ENCODE assay signal across 26 mouse cellular contexts in the genomic region with DNA sequence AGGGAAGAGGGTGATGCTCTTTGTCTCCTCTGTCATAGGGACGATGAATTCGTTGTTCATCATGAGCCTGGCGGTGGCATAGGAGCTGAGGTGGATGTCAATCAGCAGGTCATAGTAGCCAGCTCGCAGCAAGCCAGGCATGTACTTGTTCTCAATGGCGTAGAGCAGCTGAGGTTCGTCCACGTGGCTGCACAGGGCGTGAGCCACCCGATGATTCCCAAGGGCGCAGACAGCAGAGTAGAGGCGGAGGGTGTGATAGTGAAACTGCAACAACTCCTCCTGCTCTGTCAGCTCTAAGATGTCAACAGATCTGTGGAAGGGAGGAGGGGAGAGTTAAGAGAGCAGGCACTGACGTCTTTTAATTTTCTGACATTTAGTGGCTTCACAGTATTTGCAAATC.
DNase-seq lines count a peak whose midpoint lies in the region; ATAC-seq lines count a peak whose summit lies in the region.
"Had no signal": no experiment of that assay in that cellular context is flagged by ENCODE, and none has a peak within 500 bp of the region (broad histone marks: within the 10 kb centered on the region; RNA-seq: fewer than 3 reads in every experiment).

No protein-coding gene starts in this region.

- H3K4me1 ChIP-seq in heart, embryonic 15.5 days (replicated peaks): no peaks in the 10 kb centered on the region
- H3K4me1 ChIP-seq: embryonic facial prominence, embryonic 13.5 days; forebrain, embryonic 12.5 days; hindbrain, embryonic 10.5 days; intestine, embryonic 15.5 days; limb, embryonic 15.5 days; midbrain, embryonic 12.5 days had no signal

- H3K9ac ChIP-seq in heart, embryonic 15.5 days: no peak overlapping the region
- H3K9ac ChIP-seq: embryonic facial prominence, embryonic 13.5 days; forebrain, embryonic 12.5 days; intestine, embryonic 15.5 days; limb, embryonic 15.5 days; midbrain, embryonic 12.5 days had no signal

- intact Hi-C loops in heart, postnatal 25 days (cut with DNase I): no loop called here

- H3K36me3 ChIP-seq in heart, embryonic 15.5 days: peaks cover 49% of the 10 kb centered on the region
- H3K36me3 ChIP-seq: embryonic facial prominence, embryonic 13.5 days; forebrain, embryonic 12.5 days; hindbrain, embryonic 10.5 days; intestine, embryonic 15.5 days; limb, embryonic 15.5 days; midbrain, embryonic 12.5 days had no signal

- H3K4me2 ChIP-seq in heart, embryonic 15.5 days: no peak overlapping the region
- H3K4me2 ChIP-seq: embryonic facial prominence, embryonic 13.5 days; forebrain, embryonic 12.5 days; intestine, embryonic 15.5 days; limb, embryonic 15.5 days; midbrain, embryonic 12.5 days had no signal

- H3K27ac ChIP-seq in heart, embryonic 15.5 days: no peak overlapping the region
- H3K27ac ChIP-seq: embryonic facial prominence, embryonic 13.5 days; forebrain, embryonic 12.5 days; hindbrain, embryonic 10.5 days; intestine, embryonic 15.5 days; limb, embryonic 15.5 days; midbrain, embryonic 12.5 days; stomach, postnatal 0 days had no signal

- 55% methylated on average over 12 of the region's 12 CpGs for WGBS in heart, embryonic 15.5 days

- peak; percentile 25 to 38 for DNase-seq in heart, adult 9 months (ENCODE audit: low spot score in 2 of 2)
- no peak for DNase-seq in heart, postnatal 25 days (ENCODE audit: low spot score)
- peak; percentile 36 for DNase-seq in right cerebral cortex, adult 18-20 months
- no peak for DNase-seq in right cerebral cortex, postnatal 14 days
- DNase-seq in heart, postnatal 4 days: peak; percentile 29
- no peak for DNase-seq in T-cell, adult 2 months (ENCODE audit: low spot score)
- no peak for DNase-seq in adrenal gland, adult 8-10 months
- DNase-seq: cerebellum, adult 18-20 months; cerebellum, postnatal 14 days; embryo, embryonic 11 days; gastrocnemius, postnatal 10 days; kidney, adult 9 months; kidney, postnatal 14 days; left cerebral cortex, postnatal 4 days; lung, adult 18-20 months; lung, postnatal 10 days had no signal

- no peaks in the 10 kb centered on the region for H3K27me3 ChIP-seq in heart, embryonic 15.5 days
- H3K27me3 ChIP-seq: embryonic facial prominence, embryonic 13.5 days; forebrain, embryonic 12.5 days; intestine, embryonic 15.5 days; limb, embryonic 15.5 days; midbrain, embryonic 12.5 days had no signal

- ATAC-seq in heart, embryonic 15.5 days (replicated peaks; ENCODE audit: insufficient number of reproducible peaks, insufficient read depth, low FRiP score, low read depth): 0 out of 2 replicates have a peak, but pooled peaks have one; percentile 56
- ATAC-seq: hindbrain, embryonic 16.5 days; intestine, embryonic 15.5 days had no signal

- no peak overlapping the region for H3K4me3 ChIP-seq in heart, embryonic 15.5 days
- H3K4me3 ChIP-seq: embryonic facial prominence, embryonic 13.5 days; erythroblast, embryonic 14.5 days; forebrain, embryonic 12.5 days; hindbrain, embryonic 10.5 days; intestine, embryonic 15.5 days; limb, embryonic 15.5 days; midbrain, embryonic 12.5 days had no signal

- H3K9me3 ChIP-seq in heart, embryonic 15.5 days (replicated peaks): no peaks in the 10 kb centered on the region
- H3K9me3 ChIP-seq: embryonic facial prominence, embryonic 13.5 days; forebrain, embryonic 12.5 days; hindbrain, embryonic 10.5 days; intestine, embryonic 15.5 days; limb, embryonic 15.5 days; midbrain, embryonic 12.5 days had no signal

Comparison
In these comparisons a context has a peak if more than half of its experiments do, and no peak if none do; other contexts are left out.
1. DNase-seq: peak in heart, adult 9 months (2 of 2), right cerebral cortex, adult 18-20 months (single experiment) and heart, postnatal 4 days (single experiment); none in heart, postnatal 25 days (single experiment), right cerebral cortex, postnatal 14 days (single experiment), T-cell, adult 2 months (single experiment) and adrenal gland, adult 8-10 months (single experiment).